Comparison of ENCODE assay signal across 18 mouse cellular contexts in the genomic region with DNA sequence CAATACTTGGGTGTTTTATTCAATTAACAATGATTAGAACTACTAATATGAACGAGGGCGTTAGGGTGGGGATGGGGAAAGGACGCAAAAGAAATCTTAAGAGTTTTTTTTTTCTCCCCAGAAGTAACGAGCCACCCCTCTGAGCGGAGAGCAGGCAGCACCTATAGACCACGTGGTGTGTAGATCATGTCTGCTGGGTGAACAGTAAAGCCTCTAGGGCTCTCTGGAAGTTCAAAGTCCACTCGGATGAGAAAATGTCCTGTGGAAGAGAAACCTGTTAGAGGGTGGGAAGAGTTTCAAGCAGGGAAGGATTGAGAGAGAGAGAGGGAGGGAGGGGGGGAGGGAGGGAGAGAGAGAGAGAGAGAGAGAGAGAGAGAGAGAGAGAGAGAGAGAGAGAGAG. TPM values are rescaled to one million over a fixed set of nuclear protein-coding genes. Genes with fewer than 3 reads are reported as not detected.
A peak's percentile ranks its signal among the peaks of the same experiment; 100 is the strongest.
DNase-seq lines count a peak whose midpoint lies in the region; ATAC-seq lines count a peak whose summit lies in the region.
"Had no signal": no experiment of that assay in that cellular context is flagged by ENCODE, and none has a peak within 500 bp of the region (broad histone marks: within the 10 kb centered on the region; RNA-seq: fewer than 3 reads in every experiment).

No protein-coding gene starts in this region.

- no peak for ATAC-seq in heart, embryonic 12.5 days (ENCODE audit: insufficient number of reproducible peaks, low FRiP score)
- no peak for ATAC-seq in midbrain, embryonic 11.5 days (ENCODE audit: low FRiP score)
- ATAC-seq in forebrain, embryonic 13.5 days, result no peak
- ATAC-seq in midbrain, embryonic 14.5 days (ENCODE audit: low FRiP score, low TSS enrichment), result no peak

- peaks cover 48% of the 10 kb centered on the region for H3K4me1 ChIP-seq in heart, embryonic 12.5 days (replicated peaks)
- H3K4me1 ChIP-seq in midbrain, embryonic 10.5 days, result peaks cover 54% of the 10 kb centered on the region
- H3K4me1 ChIP-seq in midbrain, embryonic 11.5 days (ENCODE audit: control insufficient read depth, insufficient read depth, low read length), result peaks cover 28% of the 10 kb centered on the region
- peaks cover 40% of the 10 kb centered on the region for H3K4me1 ChIP-seq in forebrain, embryonic 13.5 days
- H3K4me1 ChIP-seq in midbrain, embryonic 14.5 days (ENCODE audit: control insufficient read depth, insufficient read depth, low read length), result peaks cover 17% of the 10 kb centered on the region

- H3K9me3 ChIP-seq in heart, embryonic 12.5 days (replicated peaks), result no peaks in the 10 kb centered on the region
- H3K9me3 ChIP-seq in midbrain, embryonic 10.5 days (replicated peaks), result no peaks in the 10 kb centered on the region
- no peaks in the 10 kb centered on the region for H3K9me3 ChIP-seq in midbrain, embryonic 11.5 days (ENCODE audit: control insufficient read depth, low read length)
- no peaks in the 10 kb centered on the region for H3K9me3 ChIP-seq in forebrain, embryonic 13.5 days (replicated peaks)
- H3K9me3 ChIP-seq in midbrain, embryonic 14.5 days (ENCODE audit: control insufficient read depth, low read length), result no peaks in the 10 kb centered on the region
- H3K9me3 ChIP-seq: liver, embryonic 13.5 days; lung, embryonic 15.5 days had no signal

- WGBS in heart, embryonic 12.5 days, result 71% methylated on average over 7 of the region's 7 CpGs
- WGBS in midbrain, embryonic 10.5 days, result 71% methylated on average over 7 of the region's 7 CpGs
- WGBS in midbrain, embryonic 11.5 days, result 52% methylated on average over 7 of the region's 7 CpGs
- 7% methylated on average over 7 of the region's 7 CpGs for WGBS in forebrain, embryonic 13.5 days
- 33% methylated on average over 7 of the region's 7 CpGs for WGBS in midbrain, embryonic 14.5 days

- peak overlapping the region; percentile 78 for H3K27ac ChIP-seq in heart, embryonic 12.5 days (ENCODE audit: poor library complexity, severe bottlenecking)
- H3K27ac ChIP-seq in midbrain, embryonic 10.5 days (replicated peaks), result peak overlapping the region; percentile 52; the same call in 1 of the 2 replicates
- no peak overlapping the region for H3K27ac ChIP-seq in midbrain, embryonic 11.5 days (ENCODE audit: low read depth, low read length)
- H3K27ac ChIP-seq in forebrain, embryonic 13.5 days, result no peak overlapping the region
- H3K27ac ChIP-seq in midbrain, embryonic 14.5 days (replicated peaks; ENCODE audit: low read depth, low read length), result no peak overlapping the region
- H3K27ac ChIP-seq: left cerebral cortex, adult 2 months; liver, embryonic 13.5 days; lung, embryonic 15.5 days had no signal

- no peak for DNase-seq in heart, adult 9 months (ENCODE audit: low spot score in 2 of 2)
- DNase-seq in midbrain, embryonic 10.5 days (ENCODE audit: low spot score), result no peak
- DNase-seq in midbrain, embryonic 11.5 days (ENCODE audit: low spot score, missing footprints), result no peak
- DNase-seq in midbrain, embryonic 14.5 days, result no peak
- DNase-seq in left cerebral cortex, postnatal 14 days (ENCODE audit: low spot score in 2 of 2), result no peak
- DNase-seq in gastrocnemius, adult 18-20 months (ENCODE audit: low spot score), result no peak
- DNase-seq: adrenal gland, adult 8-10 months; cerebellum, postnatal 25 days; heart, postnatal 14 days; liver, embryonic 13.5 days; right cerebral cortex, postnatal 4 days; thymus, postnatal 4 days had no signal

- no peak overlapping the region for H3K4me3 ChIP-seq in heart, embryonic 12.5 days
- H3K4me3 ChIP-seq in midbrain, embryonic 10.5 days, result 0 out of 2 replicates have a peak overlapping the region, but pooled peaks have one; percentile 7
- H3K4me3 ChIP-seq in midbrain, embryonic 11.5 days (ENCODE audit: low read depth, low read length), result no peak overlapping the region
- H3K4me3 ChIP-seq in forebrain, embryonic 13.5 days, result no peak overlapping the region
- H3K4me3 ChIP-seq in midbrain, embryonic 14.5 days (replicated peaks; ENCODE audit: low read depth, low read length), result no peak overlapping the region
- H3K4me3 ChIP-seq: left cerebral cortex, adult 2 months; liver, embryonic 13.5 days; lung, embryonic 15.5 days had no signal

- no peak overlapping the region; the same call in 1 of the 2 replicates for H3K9ac ChIP-seq in heart, embryonic 12.5 days
- no peak overlapping the region for H3K9ac ChIP-seq in midbrain, embryonic 11.5 days (ENCODE audit: low read length)
- no peak overlapping the region for H3K9ac ChIP-seq in forebrain, embryonic 13.5 days
- H3K9ac ChIP-seq in midbrain, embryonic 14.5 days (replicated peaks; ENCODE audit: low read length), result no peak overlapping the region
- H3K9ac ChIP-seq: liver, embryonic 13.5 days; lung, embryonic 15.5 days had no signal

- no peaks in the 10 kb centered on the region for H3K27me3 ChIP-seq in heart, embryonic 12.5 days (replicated peaks)
- H3K27me3 ChIP-seq in midbrain, embryonic 10.5 days (ENCODE audit: low read depth, poor library complexity, severe bottlenecking), result peaks cover 64% of the 10 kb centered on the region
- peaks cover 4% of the 10 kb centered on the region for H3K27me3 ChIP-seq in midbrain, embryonic 11.5 days (ENCODE audit: control insufficient read depth, insufficient read depth, low read length)
- H3K27me3 ChIP-seq in forebrain, embryonic 13.5 days, result peaks cover 40% of the 10 kb centered on the region
- H3K27me3 ChIP-seq in midbrain, embryonic 14.5 days (ENCODE audit: control insufficient read depth, insufficient read depth, low read length), result peaks cover 14% of the 10 kb centered on the region
- H3K27me3 ChIP-seq: liver, embryonic 13.5 days; lung, embryonic 15.5 days had no signal

- intact Hi-C loops in left cerebral cortex, postnatal 14 days (cut with DNase I), result no loop called here

- H3K4me2 ChIP-seq in heart, embryonic 12.5 days, result peak overlapping the region; percentile 60; the same call in 1 of the 2 replicates
- no peak overlapping the region for H3K4me2 ChIP-seq in midbrain, embryonic 11.5 days
- peak overlapping the region; percentile 37 for H3K4me2 ChIP-seq in forebrain, embryonic 13.5 days
- H3K4me2 ChIP-seq in midbrain, embryonic 14.5 days (ENCODE audit: low read length), result peak overlapping the region; percentile 4; the same call in 1 of the 2 replicates
- H3K4me2 ChIP-seq: liver, embryonic 13.5 days; lung, embryonic 15.5 days had no signal

- no peaks in the 10 kb centered on the region for H3K36me3 ChIP-seq in heart, embryonic 12.5 days
- no peaks in the 10 kb centered on the region for H3K36me3 ChIP-seq in midbrain, embryonic 10.5 days
- H3K36me3 ChIP-seq in midbrain, embryonic 11.5 days (ENCODE audit: control insufficient read depth, insufficient read depth, low read length), result no peaks in the 10 kb centered on the region
- no peaks in the 10 kb centered on the region for H3K36me3 ChIP-seq in forebrain, embryonic 13.5 days (ENCODE audit: poor library complexity, severe bottlenecking)
- no peaks in the 10 kb centered on the region for H3K36me3 ChIP-seq in midbrain, embryonic 14.5 days (ENCODE audit: control insufficient read depth, insufficient read depth, low read length)
- H3K36me3 ChIP-seq: liver, embryonic 13.5 days; lung, embryonic 15.5 days had no signal

RNA-seq across cellular contexts. Expression of gene Gm10309, which starts 38.6 kb away (rescaled TPM):
- 0.38 and 0.40 TPM in 2 replicates for polyA plus RNA-seq in heart, embryonic 12.5 days (2016; fragmentation: Nextera tagmentation; extraction: Ambion mirVana)
- 0.19 TPM in 1 of 2 replicates, not detected in the other for polyA plus RNA-seq in midbrain, embryonic 10.5 days (2016; fragmentation: Nextera tagmentation; extraction: Ambion mirVana)
- polyA plus RNA-seq in midbrain, embryonic 11.5 days (2014; fragmentation: Nextera tagmentation; extraction: Ambion mirVana), result 0.12 TPM in 1 of 2 replicates, not detected in the other
- 0.25 and 0.37 TPM in 2 replicates for polyA plus RNA-seq in forebrain, embryonic 13.5 days (2015; fragmentation: Nextera tagmentation; extraction: Ambion mirVana)
- polyA plus RNA-seq in midbrain, embryonic 14.5 days (2014; fragmentation: Nextera tagmentation; extraction: Ambion mirVana), result 0.13 TPM in 1 of 2 replicates, not detected in the other
- total RNA-seq in left cerebral cortex, postnatal 14 days (2021), result not detected
- total RNA-seq in gastrocnemius, adult 18-20 months (2021), result under 1 TPM in 1 of 2 experiments, not detected in 1; 0.11 TPM
- total RNA-seq: heart, postnatal 14 days; layer of hippocampus, adult 8-10 months; left cerebral cortex, adult 2 months; megakaryocyte progenitor cell, adult 5-6 weeks had no signal
- polyA plus RNA-seq: liver, embryonic 13.5 days had no signal

Comparison
In these comparisons a context has a peak if more than half of its experiments do, and no peak if none do; other contexts are left out.
1. H3K27ac ChIP-seq: peak in heart, embryonic 12.5 days (single experiment) and midbrain, embryonic 10.5 days (single experiment); none in midbrain, embryonic 11.5 days (single experiment), forebrain, embryonic 13.5 days (single experiment) and midbrain, embryonic 14.5 days (single experiment).